Mouse (Mus musculus) lung, postnatal 36 days (tissue): ENCODE data around the gene Eya2.
"Not testable (repeated sequence)": the region's sequence is repeated elsewhere in the genome, so short reads cannot be mapped to it uniquely, and the experiment has no call there.

Source experiments
- DNase-seq: peaks from one replicate; pipeline ENCODE4 v3.0.0; 2022; ENCODE audit warnings: mixed read lengths

Eya2 gene

DNA sequence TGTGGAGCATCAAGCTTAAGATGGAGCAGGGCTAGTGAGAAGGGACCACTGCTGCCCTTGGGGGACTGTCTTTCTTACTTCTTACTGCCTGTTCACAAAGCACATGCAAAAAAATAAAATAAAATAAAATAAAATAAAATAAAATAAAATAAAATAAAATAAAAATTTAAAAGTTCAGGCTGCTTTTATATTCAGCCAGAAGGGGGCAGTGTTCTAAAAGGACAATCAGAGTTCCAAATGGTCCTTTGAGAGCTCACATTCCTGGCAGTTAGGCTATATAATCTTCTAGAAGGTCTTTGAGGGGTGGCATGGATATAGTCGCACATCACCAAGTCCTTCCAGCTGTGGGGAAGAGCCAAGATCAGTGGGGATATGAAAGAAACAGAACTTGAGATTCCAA is 191.6 kb downstream of the Eya2 start:
- DNase-seq, result no peak

DNA sequence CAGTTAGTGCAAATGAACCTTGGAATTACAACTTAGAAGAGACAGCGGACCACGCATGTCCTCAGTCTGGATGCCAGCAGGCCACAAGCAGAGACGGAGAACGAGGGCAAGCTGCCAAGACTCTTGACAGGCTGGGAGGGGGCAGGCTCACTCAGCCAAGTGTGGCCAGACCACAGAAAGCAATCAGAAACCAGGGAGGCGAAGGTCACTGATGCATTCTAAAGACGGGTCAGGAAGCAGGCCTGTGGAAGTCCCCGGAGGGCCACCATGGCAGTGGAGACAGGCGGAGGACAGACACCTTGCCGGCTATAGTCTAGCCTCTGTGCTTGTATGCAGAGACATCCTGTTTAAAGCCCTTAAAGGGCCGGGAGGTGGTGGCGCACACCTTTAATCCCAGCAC is 193.2 kb downstream of the Eya2 start:
- DNase-seq, result peak; percentile 85

DNA sequence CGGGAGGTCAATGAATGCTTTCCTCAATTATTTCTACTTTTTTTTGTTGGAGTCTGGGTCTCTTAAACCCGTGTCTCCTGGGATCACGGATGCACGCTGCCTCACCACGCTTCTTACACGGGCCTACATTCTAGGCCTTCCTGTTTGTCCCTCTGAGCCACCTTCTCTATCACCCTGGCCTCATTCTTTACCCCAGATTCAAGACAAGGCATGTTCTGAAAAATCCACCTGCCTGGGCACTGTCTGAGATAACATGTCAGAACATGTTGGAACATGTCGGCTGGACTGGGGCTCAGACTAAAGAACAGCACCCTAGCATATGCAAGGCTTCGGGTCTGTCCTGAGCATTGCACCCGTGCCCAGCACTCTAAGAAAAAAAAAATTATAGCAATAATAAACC is 194.0 kb downstream of the Eya2 start:
- DNase-seq, result no peak

DNA sequence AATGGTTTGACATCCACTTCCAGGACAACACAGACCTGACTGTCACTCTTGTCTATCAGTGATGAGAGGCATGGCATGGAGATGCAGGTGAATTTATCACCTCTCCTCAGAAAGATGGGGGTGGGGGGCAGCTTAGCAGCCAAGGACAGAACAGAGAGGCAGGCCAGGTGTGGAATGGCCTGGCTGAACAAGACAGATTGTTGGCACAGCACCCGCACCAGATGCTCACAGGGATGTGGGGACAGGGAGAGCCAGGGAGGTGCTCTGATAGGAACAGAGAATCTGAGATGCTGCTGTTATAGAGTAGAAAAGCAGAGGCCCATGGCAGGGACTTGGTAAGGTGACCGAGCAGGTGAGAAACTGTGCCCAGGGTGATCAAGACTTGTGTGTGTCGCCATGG is 194.8 kb downstream of the Eya2 start:
- no peak for DNase-seq

DNA sequence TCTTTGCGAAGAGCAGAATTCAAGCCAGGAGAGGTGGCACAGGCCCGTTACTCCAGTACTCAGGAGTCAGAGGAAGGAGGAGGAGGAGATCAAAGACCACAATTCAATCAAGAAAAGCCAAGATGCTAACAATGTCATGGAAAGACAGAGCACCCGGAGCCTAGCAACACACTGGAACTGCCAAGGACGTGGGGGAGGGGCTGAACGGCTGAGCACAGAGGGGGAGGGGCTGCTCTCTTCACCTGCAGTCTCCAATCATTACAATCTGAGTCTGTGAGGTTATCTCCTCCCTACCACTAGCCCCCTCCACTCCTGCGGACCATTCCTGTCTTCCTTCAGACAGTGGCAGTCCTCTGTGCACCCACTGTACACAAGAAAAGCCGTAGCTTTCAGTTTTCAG is 196.2 kb downstream of the Eya2 start:
- DNase-seq, result no peak

DNA sequence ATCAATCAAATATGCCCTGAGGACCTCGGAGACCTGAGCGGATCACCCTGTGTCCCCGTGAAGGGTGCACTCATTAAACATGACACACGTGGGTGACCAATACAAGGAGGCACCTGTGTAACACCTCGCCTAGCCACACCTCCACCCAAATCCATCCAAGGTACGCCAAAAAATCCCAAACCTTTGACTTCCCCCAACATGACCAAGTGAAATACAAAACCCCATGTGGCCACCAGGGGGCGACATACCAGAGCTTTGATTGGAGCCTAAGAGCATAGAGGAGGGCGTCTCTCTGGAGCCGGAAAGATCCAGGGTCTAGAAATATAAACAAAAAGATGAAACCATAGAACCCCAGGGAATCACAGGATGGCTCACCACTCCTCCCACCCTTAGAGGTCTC is 196.8 kb downstream of the Eya2 start:
- peak; percentile 70 for DNase-seq

DNA sequence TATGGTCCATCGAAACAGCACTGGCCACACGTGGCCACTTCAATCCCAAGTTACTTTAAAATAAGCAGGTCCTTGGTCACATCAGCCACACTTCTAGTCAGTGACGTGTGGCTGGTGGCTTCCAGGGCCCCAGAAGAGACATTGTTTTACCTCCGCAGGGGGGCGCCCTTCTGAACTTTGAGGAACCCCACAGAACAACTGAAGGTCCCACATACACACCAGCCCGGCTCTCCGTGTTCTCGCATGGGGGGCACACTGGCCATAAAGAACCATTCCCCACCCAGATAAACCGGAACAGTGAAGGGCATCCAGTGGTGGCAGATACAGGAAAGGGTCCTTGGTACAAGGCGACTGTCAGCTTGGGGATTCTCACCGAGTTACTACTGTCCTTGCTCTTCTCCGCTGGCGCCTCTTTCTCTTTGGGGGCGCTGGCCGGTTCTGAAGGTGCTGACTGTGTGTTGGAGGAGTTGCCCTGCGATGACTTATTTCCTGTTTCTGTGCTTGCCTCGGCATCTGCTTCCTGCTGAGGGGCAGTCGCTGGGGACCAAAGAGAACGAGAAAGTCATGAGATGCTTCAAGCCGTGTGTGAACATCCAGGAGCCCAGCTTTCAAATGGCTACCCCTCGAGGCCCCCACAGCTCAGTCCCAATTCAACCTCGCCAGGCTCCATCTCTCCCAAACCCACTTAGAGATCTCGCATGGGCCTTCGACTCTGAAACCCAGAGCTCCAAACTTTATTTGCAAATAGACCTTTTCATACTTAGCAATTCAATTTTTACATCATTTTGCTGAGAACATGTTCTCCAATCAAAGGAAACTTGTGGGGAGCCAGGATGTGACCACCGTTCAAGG is 197.8 kb downstream of the Eya2 start:
- DNase-seq, result no peak

DNA sequence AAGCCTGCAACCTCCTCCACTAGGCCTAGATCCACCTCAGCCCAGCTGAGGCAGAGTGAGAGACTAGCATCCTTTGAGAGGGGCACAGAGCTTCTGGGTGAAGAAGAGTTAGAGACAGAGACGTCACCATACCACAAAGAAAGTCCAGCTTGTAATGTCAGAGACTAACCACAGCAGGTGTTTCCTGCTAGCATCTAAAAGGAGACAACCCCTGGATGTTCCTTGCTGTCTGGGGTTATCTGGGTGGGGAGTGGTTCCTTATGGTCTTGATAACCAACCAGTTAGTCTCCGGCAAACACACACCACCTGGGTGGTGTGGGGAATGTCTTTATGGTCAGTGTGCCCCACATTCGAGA is 198.4 kb downstream of the Eya2 start:
- DNase-seq, result no peak

DNA sequence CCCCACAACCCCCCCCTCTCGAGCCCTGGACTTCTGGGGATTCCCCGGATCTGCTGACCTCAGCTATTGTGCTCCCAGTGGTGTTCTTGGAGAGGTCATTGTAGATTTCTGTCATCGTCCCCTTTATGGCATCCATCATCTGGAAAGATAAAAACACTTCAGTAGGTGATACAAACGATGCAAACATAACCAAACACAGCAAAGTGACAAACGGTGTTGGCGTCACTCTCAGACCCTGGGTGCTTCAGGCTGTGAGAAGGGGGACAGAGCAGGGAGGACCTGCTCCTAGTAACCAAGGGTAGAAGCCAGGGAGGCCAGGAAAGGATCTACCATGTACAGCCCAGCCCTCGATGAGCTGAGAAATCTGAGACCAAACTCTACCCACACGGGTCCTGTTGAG is 203.0 kb downstream of the Eya2 start:
- DNase-seq, result no peak

DNA sequence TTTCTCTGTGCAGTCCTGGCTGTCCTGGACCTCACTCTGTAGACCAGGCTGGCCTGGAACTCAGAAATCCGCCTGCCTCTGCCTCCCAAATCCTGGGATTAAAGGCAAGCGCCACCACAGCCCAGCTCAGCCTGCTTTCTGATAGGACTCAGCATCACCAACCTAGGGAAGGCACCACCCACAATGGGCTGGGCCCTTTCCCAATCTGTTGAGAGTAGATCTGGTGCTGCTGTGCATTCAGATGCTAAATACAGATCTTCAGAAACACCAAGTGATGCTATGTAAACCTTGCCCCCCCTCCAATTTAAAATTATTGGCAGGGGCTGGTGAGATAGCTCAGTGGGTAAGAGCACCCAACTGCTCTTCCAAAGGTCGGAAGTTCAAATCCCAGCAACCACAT is 205.3 kb downstream of the Eya2 start:
- not testable (repeated sequence) for DNase-seq

DNA sequence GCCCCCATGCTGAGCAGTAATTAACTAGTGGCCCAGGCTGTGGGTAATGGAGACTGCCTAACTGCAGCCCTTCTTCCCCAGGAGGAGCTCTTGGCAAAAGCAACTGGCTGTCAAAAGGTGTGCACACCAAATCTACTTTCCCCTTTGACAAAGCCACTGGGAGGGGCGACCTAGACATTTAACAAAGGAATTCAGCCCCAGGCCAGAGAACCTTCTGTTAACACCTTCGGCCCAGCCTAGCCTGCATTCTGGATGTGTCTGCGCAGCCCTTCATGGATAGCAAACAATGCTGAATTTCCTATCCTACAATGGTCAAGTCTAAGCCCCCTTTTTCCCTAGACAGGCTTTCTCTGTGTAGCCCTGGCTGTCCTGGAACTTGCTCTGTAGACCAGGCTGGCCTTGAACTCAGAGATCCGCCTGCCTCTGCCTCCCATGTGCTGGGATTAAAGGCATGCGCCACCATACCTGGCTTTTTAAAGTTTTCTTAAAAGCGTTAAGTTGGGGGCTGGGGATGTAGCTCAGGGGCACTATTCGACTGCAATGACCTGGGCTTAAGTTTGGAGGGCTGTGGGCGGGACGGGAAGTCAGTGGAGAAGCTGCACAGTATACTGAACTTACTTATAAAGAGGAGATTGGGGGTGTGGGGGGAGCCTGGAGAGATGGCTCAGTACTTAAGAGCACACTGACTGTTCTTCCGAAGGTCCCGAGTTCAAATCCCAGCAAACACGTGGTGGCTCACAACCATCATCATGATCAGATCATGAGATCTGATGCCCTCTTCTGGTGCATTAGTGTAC is 213.5 kb downstream of the Eya2 start:
- no peak for DNase-seq

DNA sequence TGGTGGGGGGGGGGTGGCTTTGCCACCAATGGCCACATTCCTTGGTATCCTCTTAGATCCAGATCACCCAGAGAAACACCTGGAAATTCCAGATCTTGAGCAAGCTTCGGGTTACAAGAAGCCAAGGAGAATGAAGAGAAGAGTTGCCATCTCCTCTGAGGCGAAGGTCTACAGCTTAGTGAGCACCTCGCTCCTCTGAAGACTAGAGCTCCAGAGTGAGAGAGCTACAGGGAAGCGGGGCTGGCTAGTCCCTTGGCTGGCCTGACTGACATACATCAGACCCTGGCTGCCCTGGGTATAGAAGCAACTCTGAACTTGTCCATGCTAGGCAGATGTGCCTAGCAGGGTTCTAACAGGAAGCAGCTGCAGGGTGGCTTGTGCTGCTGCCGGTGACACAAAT is 214.3 kb downstream of the Eya2 start:
- no peak for DNase-seq

DNA sequence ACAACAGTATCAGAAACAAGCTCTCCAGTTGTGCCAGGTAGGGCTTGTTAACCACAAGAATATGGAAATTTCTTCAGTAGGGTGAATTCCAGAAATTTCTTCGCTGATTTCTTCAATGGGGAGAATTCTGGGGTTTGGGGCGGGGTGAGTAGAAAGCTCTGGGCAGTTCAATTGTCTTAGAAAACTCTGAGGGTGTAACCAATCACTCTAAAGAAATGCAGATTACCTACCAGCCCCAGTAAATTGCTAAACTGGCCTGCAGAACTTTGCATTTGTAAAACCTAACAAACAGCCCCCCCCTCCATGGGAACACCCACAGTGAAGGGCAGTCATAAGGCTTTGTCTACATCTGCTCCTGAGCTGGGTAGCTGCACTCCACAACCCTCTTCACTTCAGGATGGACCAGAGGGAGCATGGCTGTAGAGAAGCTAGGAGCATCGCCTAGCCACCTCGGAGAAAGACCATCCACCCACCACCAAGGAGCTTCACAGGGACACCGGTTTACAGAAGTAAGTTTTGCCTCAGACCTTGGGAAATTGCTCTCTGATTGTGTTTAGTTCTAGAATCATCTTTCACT is 215.2 kb downstream of the Eya2 start:
- DNase-seq, result no peak

DNA sequence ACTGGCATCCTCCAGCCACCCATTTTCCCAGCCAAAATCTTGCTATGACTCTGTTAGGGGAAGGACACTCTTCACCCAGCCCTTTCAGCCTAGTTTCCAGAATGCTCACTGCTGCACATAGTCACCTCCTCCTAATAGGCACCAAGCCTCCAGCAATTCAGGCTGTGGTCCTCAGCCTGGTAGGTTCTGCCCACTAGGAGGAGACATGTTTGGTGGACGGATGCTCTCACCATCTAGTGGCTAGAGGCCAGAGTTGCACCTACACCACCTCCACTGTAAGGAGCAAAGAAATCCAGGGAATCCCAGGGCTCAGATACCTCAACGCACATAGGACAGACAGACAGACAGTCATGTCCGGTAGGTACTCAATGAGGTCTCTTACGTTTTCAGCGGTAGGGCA is 216.7 kb downstream of the Eya2 start:
- peak; percentile 85 for DNase-seq

DNA sequence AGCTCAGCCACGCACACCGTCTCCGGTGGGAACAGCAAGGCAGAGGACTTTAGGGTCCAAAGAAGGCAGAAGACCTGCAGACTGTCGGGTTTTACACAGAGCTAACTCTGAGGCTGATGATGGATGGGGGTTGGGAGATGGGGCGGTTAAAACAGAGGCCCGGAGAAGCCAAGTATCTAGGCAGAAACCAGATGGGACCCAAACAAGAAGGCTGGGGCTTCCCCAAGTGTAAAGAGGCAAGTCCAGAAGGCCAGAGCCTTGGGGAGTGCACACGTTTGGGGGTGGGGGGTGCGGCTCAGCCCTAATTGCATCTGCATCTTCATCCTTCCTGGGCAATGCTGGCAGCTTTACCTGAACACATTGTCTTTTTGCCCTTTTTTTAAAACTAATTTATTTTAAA is 218.1 kb downstream of the Eya2 start:
- no peak for DNase-seq

DNA sequence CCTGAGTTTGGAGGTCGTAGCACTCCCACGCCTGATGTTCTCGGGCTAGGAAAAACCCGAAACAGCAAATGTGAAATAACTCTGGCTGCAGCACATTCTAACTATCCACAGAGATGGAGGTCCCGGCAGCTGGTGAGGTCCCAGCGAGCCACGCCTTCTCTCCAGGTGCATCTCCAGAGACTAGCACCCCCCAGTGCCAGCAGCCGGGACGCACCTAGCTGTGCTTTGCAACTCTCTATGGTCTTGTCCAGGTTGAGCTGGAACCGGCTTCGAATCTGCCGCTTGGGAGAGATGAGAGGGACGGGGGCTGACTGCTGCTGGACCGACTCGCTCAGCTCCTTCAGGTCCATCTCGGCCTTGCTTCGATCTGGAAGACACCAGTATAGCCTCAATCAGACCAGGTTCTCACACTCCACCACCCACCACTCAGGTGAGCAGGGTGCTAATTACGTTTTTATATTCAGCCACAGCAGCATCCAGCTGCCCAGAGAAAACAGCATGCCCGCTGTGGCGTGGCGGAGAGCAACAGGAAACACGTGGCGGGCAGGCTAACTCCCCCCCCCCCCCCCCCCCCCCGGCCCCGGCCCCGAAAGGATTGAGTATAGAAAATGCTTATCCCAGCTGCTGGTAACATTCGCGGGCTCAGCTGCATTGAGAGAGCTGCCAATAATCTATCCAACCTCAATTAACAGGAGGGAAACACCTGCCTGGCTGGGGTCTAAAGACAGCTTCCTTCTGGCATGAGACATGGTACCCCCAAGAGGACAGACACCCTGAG is 220.5 kb downstream of the Eya2 start:
- no peak for DNase-seq

DNA sequence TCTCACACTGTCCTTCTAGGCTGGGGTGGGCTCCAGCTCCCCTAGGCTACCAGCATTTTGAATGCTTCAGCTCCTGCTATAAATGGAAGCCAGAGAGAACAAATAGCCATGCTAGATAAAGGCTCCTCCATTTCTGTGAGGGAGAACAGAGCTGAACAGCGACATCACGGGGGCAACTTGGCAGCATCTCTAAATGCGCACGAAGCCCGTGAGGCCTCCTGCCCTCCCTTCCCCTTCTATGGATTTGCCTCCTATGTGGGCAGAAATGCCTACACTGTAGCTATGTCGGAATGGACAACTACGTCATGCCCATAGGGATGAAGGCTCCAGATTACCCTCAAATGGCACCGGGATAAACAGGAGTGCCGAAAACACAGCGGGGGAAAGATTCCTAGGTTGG is 222.6 kb downstream of the Eya2 start:
- DNase-seq, result no peak

DNA sequence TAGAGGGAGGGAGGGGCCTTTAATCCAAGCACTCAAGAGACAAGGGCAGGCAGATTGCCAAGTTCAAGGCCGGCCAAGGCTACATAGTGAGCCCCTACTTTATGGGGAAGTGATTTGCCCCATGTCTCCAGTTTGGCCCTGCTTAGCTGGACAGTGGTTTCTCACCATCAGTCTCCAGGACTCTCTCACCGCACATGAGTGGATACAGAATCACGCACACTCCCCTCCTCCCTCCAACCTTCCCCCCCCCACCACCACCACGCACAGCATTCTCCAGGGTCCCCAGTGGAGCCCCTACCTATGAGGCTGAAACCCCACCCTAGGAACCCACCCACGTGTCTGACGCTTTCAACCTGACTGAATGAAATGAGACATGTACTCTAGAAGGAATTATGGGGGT is 223.7 kb downstream of the Eya2 start:
- no peak for DNase-seq

DNA sequence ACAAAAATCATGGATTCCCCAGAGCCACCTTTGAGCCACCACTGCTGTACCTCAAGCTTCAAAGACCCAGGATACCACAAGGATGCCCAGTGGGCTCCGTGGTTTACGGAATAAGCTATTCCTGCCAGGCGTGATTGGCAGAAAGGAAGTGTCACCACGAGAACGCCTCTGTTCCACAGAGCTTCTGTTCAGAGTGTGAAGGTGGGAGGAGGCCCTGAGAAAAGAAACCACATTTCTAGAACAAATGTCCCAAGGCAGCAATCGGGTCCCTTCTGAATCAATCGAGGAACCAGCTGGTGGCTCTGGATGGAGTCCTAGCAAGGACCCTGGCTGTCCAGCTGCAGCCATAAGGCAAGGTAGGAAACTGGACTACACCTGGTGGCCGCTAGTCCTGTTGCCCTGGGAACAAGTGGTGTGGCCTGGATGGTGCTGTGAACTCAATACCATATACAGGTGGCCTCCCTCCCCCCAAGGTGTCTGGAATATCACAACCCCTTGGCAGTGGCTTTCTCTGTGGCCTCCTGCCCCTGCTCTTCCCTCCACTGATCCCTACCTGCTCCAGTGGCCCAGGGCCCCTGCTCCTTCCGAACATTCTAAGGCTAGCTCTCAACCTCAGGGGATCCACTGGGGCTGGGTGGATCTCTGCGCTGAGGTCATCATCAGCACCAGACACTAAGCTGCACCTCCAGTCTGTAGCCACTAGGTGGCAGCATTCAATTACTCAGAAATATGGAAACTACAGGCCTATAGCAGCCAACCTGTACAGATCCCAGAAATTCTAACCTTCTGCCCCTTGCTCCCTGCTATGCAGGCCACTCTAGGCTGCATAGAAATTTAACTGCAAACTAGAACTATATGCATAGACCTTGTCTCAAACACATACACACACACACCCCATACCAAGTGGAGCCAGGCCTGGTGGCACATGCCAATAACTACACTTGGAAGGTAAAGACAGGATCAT is 224.4 kb downstream of the Eya2 start:
- DNase-seq, result peak; percentile 85

DNA sequence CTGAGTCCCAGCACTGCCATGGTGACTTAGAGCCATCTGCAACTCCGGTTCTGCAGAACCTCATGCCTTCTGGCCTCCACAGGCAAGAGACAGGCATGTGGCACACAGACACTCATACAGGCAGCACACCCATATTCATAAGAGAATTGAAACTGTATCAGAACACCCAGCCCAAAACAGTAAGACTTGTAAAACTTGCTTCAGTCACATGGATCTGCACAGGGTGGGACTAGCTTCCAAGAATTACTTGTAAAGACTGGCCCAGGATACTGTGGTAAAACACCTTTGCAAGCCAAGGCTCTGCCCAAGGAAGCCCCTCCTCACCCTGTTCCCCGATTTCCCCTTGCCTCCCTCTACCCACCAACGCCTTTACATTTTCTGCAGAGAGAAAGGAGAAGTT is 225.2 kb downstream of the Eya2 start:
- no peak for DNase-seq

DNA sequence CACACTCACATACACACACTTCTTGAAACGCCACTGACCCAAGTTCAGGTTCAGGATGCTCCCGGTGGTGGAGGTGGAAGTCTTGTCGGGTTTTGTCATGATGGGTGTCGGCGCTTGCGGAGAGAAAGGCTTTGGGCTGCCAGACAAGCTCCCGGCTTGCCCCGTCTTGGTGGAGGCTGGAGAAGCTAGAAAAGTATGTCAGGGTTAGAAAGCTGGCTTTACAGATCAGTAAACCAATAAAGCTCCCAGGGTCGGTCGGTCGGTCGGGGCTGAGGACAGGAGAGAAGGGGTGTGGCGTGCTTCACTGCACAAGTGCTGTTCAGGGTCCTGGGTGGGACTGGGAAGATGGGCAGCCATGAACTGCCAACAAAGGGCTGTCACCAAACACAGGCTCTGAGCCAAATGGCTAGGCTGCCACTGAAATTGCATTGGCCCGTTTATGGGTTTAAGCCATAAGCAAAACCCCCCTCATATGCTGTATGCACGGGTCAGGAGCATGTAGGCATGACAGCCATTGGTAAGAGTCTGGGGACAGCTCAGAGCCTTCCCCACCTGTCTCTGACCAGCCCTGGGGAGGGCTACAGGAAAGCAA is 225.8 kb downstream of the Eya2 start:
- DNase-seq, result no peak
